ENCODE assay signal across 12 mouse cellular contexts in genomic region chr1:21448227-21448626, GRCm38 (mm10).
DNase-seq lines count a peak whose midpoint lies in the region; ATAC-seq lines count a peak whose summit lies in the region.
"Had no signal": no experiment of that assay in that cellular context is flagged by ENCODE, and none has a peak within 500 bp of the region (broad histone marks: within the 10 kb centered on the region; RNA-seq: fewer than 3 reads in every experiment).

No protein-coding gene starts in this region.

- no peak overlapping the region for H3K9ac ChIP-seq in kidney, embryonic 15.5 days
- H3K9ac ChIP-seq in hindbrain, embryonic 13.5 days, result no peak overlapping the region
- H3K9ac ChIP-seq: embryonic facial prominence, embryonic 15.5 days; forebrain, postnatal 0 days; liver, embryonic 13.5 days had no signal

- H3K27me3 ChIP-seq in kidney, embryonic 15.5 days, result no peaks in the 10 kb centered on the region
- H3K27me3 ChIP-seq in hindbrain, embryonic 13.5 days, result no peaks in the 10 kb centered on the region
- H3K27me3 ChIP-seq in hindbrain, embryonic 10.5 days (ENCODE audit: insufficient read depth, poor library complexity, severe bottlenecking), result no peaks in the 10 kb centered on the region
- H3K27me3 ChIP-seq: embryonic facial prominence, embryonic 15.5 days; liver, embryonic 13.5 days had no signal

- H3K27ac ChIP-seq in kidney, embryonic 15.5 days, result no peak overlapping the region
- no peak overlapping the region for H3K27ac ChIP-seq in hindbrain, embryonic 13.5 days
- H3K27ac ChIP-seq in hindbrain, embryonic 10.5 days, result no peak overlapping the region
- H3K27ac ChIP-seq: embryonic facial prominence, embryonic 15.5 days; liver, embryonic 13.5 days had no signal

- H3K4me1 ChIP-seq in kidney, embryonic 15.5 days, result no peaks in the 10 kb centered on the region
- H3K4me1 ChIP-seq in hindbrain, embryonic 13.5 days (replicated peaks), result no peaks in the 10 kb centered on the region
- no peaks in the 10 kb centered on the region for H3K4me1 ChIP-seq in hindbrain, embryonic 10.5 days (replicated peaks)
- H3K4me1 ChIP-seq: embryonic facial prominence, embryonic 15.5 days; liver, embryonic 13.5 days had no signal

- H3K4me2 ChIP-seq in kidney, embryonic 15.5 days, result no peak overlapping the region
- H3K4me2 ChIP-seq in hindbrain, embryonic 13.5 days, result no peak overlapping the region
- H3K4me2 ChIP-seq: embryonic facial prominence, embryonic 15.5 days; liver, embryonic 13.5 days had no signal

- no peaks in the 10 kb centered on the region for H3K9me3 ChIP-seq in kidney, embryonic 15.5 days (replicated peaks)
- H3K9me3 ChIP-seq in hindbrain, embryonic 13.5 days, result no peaks in the 10 kb centered on the region
- H3K9me3 ChIP-seq in hindbrain, embryonic 10.5 days, result no peaks in the 10 kb centered on the region
- H3K9me3 ChIP-seq: embryonic facial prominence, embryonic 15.5 days; liver, embryonic 13.5 days had no signal

- 65% methylated on average over 2 of the region's 2 CpGs for WGBS in kidney, embryonic 15.5 days
- WGBS in hindbrain, embryonic 13.5 days, result 74% methylated on average over 2 of the region's 2 CpGs
- WGBS in hindbrain, embryonic 10.5 days, result 73% methylated on average over 2 of the region's 2 CpGs

- ATAC-seq in kidney, embryonic 15.5 days (replicated peaks; ENCODE audit: low FRiP score), result no peak
- no peak for ATAC-seq in hindbrain, embryonic 13.5 days (ENCODE audit: low FRiP score)
- ATAC-seq: forebrain, postnatal 0 days had no signal

- peak; percentile 35 for DNase-seq in adrenal gland, postnatal 10 days
- DNase-seq in adrenal gland, adult (ENCODE audit: inconsistent age in 2 of 2, low spot score in 1 of 2), result no peak
- DNase-seq in kidney, postnatal 14 days, result peak; percentile 27
- peak; percentile 24 to 61 for DNase-seq in gastrocnemius, postnatal 36 days
- DNase-seq in lung, postnatal 4 days, result peak; percentile 8 to 34
- no peak for DNase-seq in hindbrain, embryonic 10.5 days (ENCODE audit: low spot score)
- DNase-seq: cerebellum, postnatal 14 days; forebrain, postnatal 0 days; liver, embryonic 13.5 days had no signal

- H3K4me3 ChIP-seq in kidney, embryonic 15.5 days (replicated peaks), result no peak overlapping the region
- H3K4me3 ChIP-seq in hindbrain, embryonic 13.5 days, result no peak overlapping the region
- no peak overlapping the region for H3K4me3 ChIP-seq in hindbrain, embryonic 10.5 days
- H3K4me3 ChIP-seq: embryonic facial prominence, embryonic 15.5 days; liver, embryonic 13.5 days had no signal

- H3K36me3 ChIP-seq in kidney, embryonic 15.5 days, result no peaks in the 10 kb centered on the region
- no peaks in the 10 kb centered on the region for H3K36me3 ChIP-seq in hindbrain, embryonic 13.5 days
- no peaks in the 10 kb centered on the region for H3K36me3 ChIP-seq in hindbrain, embryonic 10.5 days
- H3K36me3 ChIP-seq: embryonic facial prominence, embryonic 15.5 days; liver, embryonic 13.5 days had no signal

- intact Hi-C loops in gastrocnemius, postnatal 36 days (cut with DNase I), result no loop called here

Comparison
In these comparisons a context has a peak if more than half of its experiments do, and no peak if none do; other contexts are left out.
1. DNase-seq: peak in adrenal gland, postnatal 10 days (single experiment), kidney, postnatal 14 days (single experiment), gastrocnemius, postnatal 36 days (2 of 2) and lung, postnatal 4 days (2 of 2); none in adrenal gland, adult (0 of 2) and hindbrain, embryonic 10.5 days (single experiment).